Mouse (Mus musculus) embryonic facial prominence, embryonic 14.5 days (tissue): ENCODE measurements around the gene Gm13769. TPM values are rescaled to one million over a fixed set of nuclear protein-coding genes. Genes with fewer than 3 reads are reported as not detected.
"Not testable (repeated sequence)": the region's sequence is repeated elsewhere in the genome, so short reads cannot be mapped to it uniquely, and the experiment has no call there.

Experiments used
- ATAC-seq: fragments of 200-750 bp; cut with Nextera tagmentation; 2 replicates; pipeline ENCODE4 v1.8.0; 2017; ENCODE audit warnings: low read depth, moderate number of reproducible peaks, moderate TSS enrichment
- DNase-seq: peaks from one replicate; pipeline ENCODE4 v3.0.0-alpha.2; 2015; ENCODE audit warnings: low spot score
- H3K27ac ChIP-seq: fragments of 300-500 bp; sonication (generic); replicated peaks from 2 replicates; pipeline ENCODE4 v1.5.1; 2014; ENCODE audit warnings: low read depth, mild to moderate bottlenecking, low read length, moderate library complexity
- H3K27me3 ChIP-seq: fragments of 300-500 bp; sonication (generic); replicated peaks from 2 replicates; pipeline ENCODE4 v1.6.1; 2014; ENCODE audit warnings: low read length; ENCODE audit not compliant: control insufficient read depth, insufficient read depth
- H3K36me3 ChIP-seq: fragments of 300-500 bp; sonication (generic); 2 replicates; pipeline ENCODE4 v1.6.1; 2014; ENCODE audit warnings: low read length, mixed read lengths; ENCODE audit not compliant: control insufficient read depth, insufficient read depth
- H3K4me1 ChIP-seq: fragments of 300-500 bp; sonication (generic); 2 replicates; pipeline ENCODE4 v1.6.1; 2014; ENCODE audit warnings: antibody characterized with exemption, low read length; ENCODE audit not compliant: control insufficient read depth, insufficient read depth
- H3K4me2 ChIP-seq: fragments of 300-500 bp; sonication (generic); 2 replicates; pipeline ENCODE4 v1.6.1; 2014; ENCODE audit warnings: low read depth, mild to moderate bottlenecking, low read length, moderate library complexity, mixed read lengths
- H3K4me3 ChIP-seq: fragments of 300-500 bp; sonication (generic); 2 replicates; pipeline ENCODE4 v1.5.1; 2014; ENCODE audit warnings: low read depth, mild to moderate bottlenecking, low read length
- H3K9ac ChIP-seq: fragments of 300-500 bp; sonication (generic); 2 replicates; pipeline ENCODE4 v1.6.1; 2014; ENCODE audit warnings: low read depth, mild to moderate bottlenecking, low read length, moderate library complexity, mixed read lengths
- H3K9me3 ChIP-seq: fragments of 300-500 bp; sonication (generic); 2 replicates; pipeline ENCODE4 v1.6.1; 2016; ENCODE audit warnings: low read length; ENCODE audit not compliant: control insufficient read depth
- WGBS: fragments of 180-500 bp; shearing (Covaris S2); extraction: QIAGEN DNeasy Blood & Tissue Kit; methylation state at CpG from one replicate; pipeline ENCODE4 v1.1.7; 2014; 5-methylcytosine and 5-hydroxymethylcytosine counted together
- polyA plus RNA-seq: library from polyadenylated mRNA; unstranded; fragments of >200 nt; fragmentation: Nextera tagmentation; extraction: Ambion mirVana; gene quantifications from 2 replicates; pipeline ENCODE4 v1.2.1, GENCODE M21; 2014

Gene Gm13769
- 0.22 TPM in 1 of 2 replicates, not detected in the other for polyA plus RNA-seq

DNA sequence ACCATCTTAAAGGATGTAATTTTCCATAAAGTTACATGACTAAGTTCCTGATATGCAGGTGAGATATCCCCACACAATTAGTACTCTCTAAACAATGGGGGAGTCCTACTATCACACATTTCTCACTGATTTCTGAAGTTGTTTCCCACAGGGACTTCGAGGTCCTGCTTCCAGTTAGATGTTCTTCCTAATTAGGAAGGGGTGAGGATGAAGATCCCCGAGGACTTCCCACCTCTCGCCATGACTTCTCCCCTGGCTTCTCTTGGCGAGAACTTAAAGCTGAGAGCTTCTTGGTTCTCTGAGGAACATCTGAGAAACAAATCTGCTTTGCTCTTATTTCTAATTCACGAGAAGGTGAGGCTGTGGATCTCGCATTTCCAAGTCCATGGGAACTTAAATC is at the start of gene Gm13769:
Gene Gm13769, plus strand, starts transcription at position 301 of the 400 bp plus-strand sequence.
- not testable (repeated sequence) for DNase-seq, H3K9ac ChIP-seq, H3K9me3 ChIP-seq, H3K36me3 ChIP-seq, H3K4me1 ChIP-seq, H3K27me3 ChIP-seq, H3K4me2 ChIP-seq, H3K27ac ChIP-seq, ATAC-seq, H3K4me3 ChIP-seq
- WGBS: no CpG with 5 or more reads among the region's 6 CpGs

DNA sequence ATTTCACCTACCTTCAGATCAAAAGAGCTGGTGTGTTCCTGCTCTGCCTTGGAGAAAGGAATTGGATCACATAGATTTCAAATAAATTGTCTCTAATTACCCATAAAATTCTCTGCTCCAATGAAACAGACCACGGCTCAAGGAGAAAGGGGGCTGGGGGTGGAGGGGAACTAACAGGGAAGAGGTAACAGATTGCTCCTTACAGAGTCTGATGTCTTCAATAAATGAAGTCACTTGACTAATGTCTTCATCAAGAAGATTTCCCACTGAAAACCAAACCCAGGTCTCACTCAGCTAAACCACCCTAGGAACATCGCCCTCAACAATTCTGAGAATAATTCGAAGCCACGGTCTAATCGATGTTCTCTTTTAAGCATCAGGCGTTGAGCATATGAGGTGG is 29.3 kb upstream of the Gm13769 start, which contains the start of gene Olfr1272:
Gene Olfr1272, minus strand, starts transcription at position 101 of the 400 bp plus-strand sequence.
- no peak for DNase-seq
- no peak for ATAC-seq
- 87% methylated on average over 6 of the region's 6 CpGs for WGBS
- Histone ChIP-seq H3K4me2 (no peak within 1 kb of the TSS), H3K27me3 (no peaks in the 10 kb centered on the region), H3K9ac (no peak within 1 kb of the TSS), H3K27ac (no peak within 1 kb of the TSS), H3K9me3 (no peaks in the 10 kb centered on the region), H3K36me3 (no peaks in the 10 kb centered on the region), H3K4me1 (no peaks in the 10 kb centered on the region), H3K4me3 (no peak within 1 kb of the TSS)

DNA sequence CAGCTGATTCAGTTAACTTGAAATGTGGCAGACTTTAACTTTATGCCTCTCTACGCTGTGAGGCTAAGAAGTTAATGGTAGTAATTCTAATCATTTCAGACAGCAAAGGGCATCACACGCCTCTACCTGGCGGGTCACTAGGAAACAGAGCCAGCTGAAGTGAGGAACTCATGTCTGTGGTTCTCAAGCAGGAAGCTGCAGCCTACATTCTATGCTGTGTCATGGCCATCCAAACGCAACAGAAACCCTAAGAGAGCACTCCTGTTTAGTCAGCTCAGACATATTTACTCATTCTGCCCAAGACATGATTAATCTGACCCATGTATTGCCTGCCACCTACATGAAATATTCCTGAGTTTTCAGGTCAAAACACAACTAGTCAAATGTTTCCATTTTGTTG is 24.7 kb downstream of the Gm13769 start:
- H3K36me3 ChIP-seq, H3K9me3 ChIP-seq, H3K4me1 ChIP-seq, H3K4me2 ChIP-seq, H3K27ac ChIP-seq, H3K4me3 ChIP-seq, ATAC-seq, DNase-seq, H3K27me3 ChIP-seq, H3K9ac ChIP-seq: not testable (repeated sequence)
- no CpG with 5 or more reads among the region's 4 CpGs for WGBS

DNA sequence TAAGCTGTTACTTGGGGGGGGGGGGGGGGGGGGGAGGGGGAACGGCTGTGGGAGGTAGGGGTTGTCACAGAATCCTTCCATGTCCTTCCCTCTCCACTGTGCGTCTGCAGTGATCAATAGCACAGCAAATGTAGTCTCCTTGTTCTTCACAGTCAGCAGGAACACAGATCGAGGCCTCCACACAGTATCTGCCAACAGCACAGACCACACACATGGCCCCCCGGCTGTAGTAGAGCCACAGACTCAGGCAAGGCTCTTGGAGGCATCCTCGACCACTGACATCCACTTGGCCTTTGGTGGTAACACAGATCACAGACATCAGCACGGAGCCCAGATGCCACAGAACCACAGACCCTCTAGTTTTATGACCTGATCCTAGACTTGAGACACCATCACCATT is 29.0 kb downstream of the Gm13769 start:
- H3K4me1 ChIP-seq, H3K9me3 ChIP-seq, ATAC-seq, H3K36me3 ChIP-seq, DNase-seq, H3K4me2 ChIP-seq, H3K9ac ChIP-seq, H3K27ac ChIP-seq, H3K27me3 ChIP-seq, H3K4me3 ChIP-seq: not testable (repeated sequence)
- no CpG with 5 or more reads among the region's 6 CpGs for WGBS

DNA sequence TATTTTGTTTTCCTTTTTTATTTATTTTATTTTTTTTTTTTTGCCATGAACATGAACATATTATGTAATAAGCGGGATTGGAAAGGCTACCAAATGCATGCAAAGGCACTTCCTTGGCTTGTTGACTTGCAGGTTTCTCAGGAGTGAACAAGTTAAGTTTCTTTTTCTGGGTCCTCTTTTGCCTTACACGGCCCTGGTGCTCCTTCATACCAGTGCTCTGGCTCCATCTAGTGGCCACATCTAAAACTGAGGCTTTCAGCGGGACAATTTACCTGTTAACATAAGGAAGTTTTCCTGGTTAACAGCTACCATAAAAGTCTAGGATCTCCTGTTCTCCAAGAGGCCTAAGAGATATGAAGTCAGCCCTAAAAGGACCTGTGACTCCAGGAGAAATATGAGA is 29.5 kb downstream of the Gm13769 start:
- H3K27me3 ChIP-seq, H3K36me3 ChIP-seq, ATAC-seq, H3K27ac ChIP-seq, DNase-seq, H3K9ac ChIP-seq, H3K4me2 ChIP-seq, H3K9me3 ChIP-seq, H3K4me3 ChIP-seq, H3K4me1 ChIP-seq: not testable (repeated sequence)
- WGBS: no CpG with 5 or more reads among the region's 3 CpGs

DNA sequence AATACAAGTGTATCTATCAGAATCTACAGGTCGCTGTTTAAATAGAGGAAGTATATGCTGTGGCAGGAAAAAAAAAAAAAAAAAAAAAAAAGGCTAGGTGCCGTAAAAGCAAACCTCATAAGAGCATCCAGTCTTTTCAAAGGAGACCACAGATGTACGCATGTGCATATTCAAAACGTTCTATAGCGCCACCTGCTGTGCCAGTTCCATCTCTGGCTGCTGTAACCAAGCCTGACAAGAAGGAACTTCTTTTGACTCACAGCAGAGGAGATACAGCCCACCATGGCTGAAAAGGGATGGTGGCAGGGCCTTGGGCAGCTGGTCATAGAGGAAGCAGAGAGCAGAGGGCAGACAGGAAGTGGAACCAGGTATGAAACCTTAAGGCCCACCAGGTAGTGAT is 37.2 kb downstream of the Gm13769 start:
- WGBS: no CpG with 5 or more reads among the region's 5 CpGs
- not testable (repeated sequence) for ATAC-seq, H3K27ac ChIP-seq, H3K4me2 ChIP-seq, H3K4me1 ChIP-seq, H3K36me3 ChIP-seq, H3K4me3 ChIP-seq, H3K9me3 ChIP-seq, DNase-seq, H3K27me3 ChIP-seq, H3K9ac ChIP-seq

DNA sequence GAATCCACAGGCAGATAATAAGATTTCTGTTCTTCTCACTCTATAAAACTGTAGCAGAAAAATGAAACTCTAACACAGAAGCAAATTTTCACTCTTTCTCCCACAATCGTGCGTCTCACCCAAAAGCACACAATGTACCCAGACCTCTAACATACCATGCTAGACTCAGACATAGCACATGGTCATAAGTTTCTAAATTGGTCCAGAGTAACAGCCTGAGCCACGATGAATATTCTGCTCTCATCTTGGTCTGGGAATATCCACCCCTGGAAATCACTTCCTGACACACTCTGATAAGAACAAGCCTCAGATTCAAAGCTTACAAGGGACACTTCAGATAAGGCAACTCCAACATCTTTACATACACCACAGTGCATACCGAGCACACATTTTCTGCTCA is 38.2 kb downstream of the Gm13769 start:
- H3K9me3 ChIP-seq, ATAC-seq, H3K36me3 ChIP-seq, H3K9ac ChIP-seq, H3K4me3 ChIP-seq, DNase-seq, H3K27ac ChIP-seq, H3K27me3 ChIP-seq, H3K4me1 ChIP-seq, H3K4me2 ChIP-seq: not testable (repeated sequence)
- no CpG with 5 or more reads among the region's 4 CpGs for WGBS

Other genes starting within 250 kb of the Gm13769 start
- gene Olfr1269, start 200.8 kb upstream of the Gm13769 start, polyA plus RNA-seq: not detected in 2 replicates
- gene Olfr32, start 179.9 kb upstream of the Gm13769 start, polyA plus RNA-seq: 0.20 and 0.45 TPM in 2 replicates
- 0.07 TPM in 2 replicates for gene Olfr1270, start 169.1 kb upstream of the Gm13769 start, polyA plus RNA-seq
- gene Olfr1506, start 97.7 kb upstream of the Gm13769 start, polyA plus RNA-seq: not detected in 2 replicates
- gene Olfr142, start 64.6 kb upstream of the Gm13769 start, polyA plus RNA-seq: 0.11 and 0.22 TPM in 2 replicates
- 0.05 and 0.13 TPM in 2 replicates for gene Olfr1271, start 51.2 kb upstream of the Gm13769 start, polyA plus RNA-seq
- gene Olfr1272, start 29.4 kb upstream of the Gm13769 start, polyA plus RNA-seq: not detected in 2 replicates
- 0.07 and 0.10 TPM in 2 replicates for gene Olfr1274-ps, start 76.5 kb downstream of the Gm13769 start, polyA plus RNA-seq